Comparison of ENCODE assay signal across 8 mouse cellular contexts in the genomic region with DNA sequence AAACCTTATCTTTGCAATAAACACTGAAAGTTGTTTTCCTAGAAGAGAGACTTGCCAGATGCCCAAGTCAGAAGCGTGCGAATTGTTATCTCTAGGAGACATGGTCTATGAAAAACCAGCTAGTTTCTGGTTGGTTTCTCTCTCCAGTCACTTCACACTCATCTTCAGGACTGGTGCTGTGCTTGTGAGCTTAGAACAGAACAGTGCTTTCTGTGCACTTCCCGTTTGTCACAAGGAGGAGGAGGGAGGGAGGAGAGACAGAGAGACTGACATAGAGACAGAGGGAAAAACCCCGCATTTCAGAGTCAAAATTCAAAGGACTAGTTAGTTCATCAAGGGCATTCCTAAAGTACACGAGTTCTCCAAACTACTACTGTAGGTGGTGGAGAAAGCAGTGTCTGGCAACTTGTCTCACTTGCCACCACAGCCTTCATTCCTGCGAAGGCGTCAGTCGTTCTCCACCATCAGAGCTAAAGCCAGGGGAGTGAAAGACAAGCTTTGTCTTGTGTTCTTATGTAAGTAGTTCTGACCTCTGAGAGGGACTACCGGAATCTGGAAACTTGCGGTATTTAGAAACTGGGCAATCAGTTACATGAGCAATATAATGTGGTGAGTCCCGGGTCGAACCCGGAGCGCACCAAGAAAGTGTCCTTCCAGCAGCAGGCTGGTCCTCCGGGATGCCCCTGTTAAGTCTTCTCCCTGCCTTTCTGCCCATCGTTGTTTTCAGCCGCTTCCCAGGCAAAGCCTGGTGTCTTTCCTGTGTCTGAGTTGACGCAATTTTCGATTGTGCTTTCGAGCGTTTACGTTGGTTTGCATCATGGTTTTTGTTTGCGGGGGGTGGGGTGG.
A peak's percentile ranks its signal among the peaks of the same experiment; 100 is the strongest.
DNase-seq lines count a peak whose midpoint lies in the region; ATAC-seq and TF ChIP-seq lines count a peak whose summit lies in the region.

No protein-coding gene starts in this region.

- H3K4me3 ChIP-seq in forebrain, embryonic 15.5 days = peak overlapping the region; percentile 87
- peak overlapping the region; percentile 69 for H3K4me3 ChIP-seq in hindbrain, embryonic 16.5 days (ENCODE audit: low read length)
- H3K4me3 ChIP-seq in liver, embryonic 14.5 days (ENCODE audit: insufficient read depth in 1 of 2, low read depth in 2 of 2, low read length in 2 of 2) = peak overlapping the region; percentile 86 to 90

- peak overlapping the region; percentile 72 for H3K9ac ChIP-seq in forebrain, embryonic 15.5 days (replicated peaks)
- H3K9ac ChIP-seq in hindbrain, embryonic 16.5 days (ENCODE audit: low read depth, low read length) = peak overlapping the region; percentile 81
- H3K9ac ChIP-seq in liver, embryonic 14.5 days (replicated peaks) = peak overlapping the region; percentile 96

- intact Hi-C loops in left cerebral cortex, postnatal 36 days (cut with DNase I) = no loop called here
- intact Hi-C loops in left cerebral cortex, postnatal 10 days (cut with DNase I) = loop anchor here (5.0 kb wide), 2 partner anchors 39 to 64 kb away; no protein-coding TSS in a partner anchor

- DNase-seq in left cerebral cortex, postnatal 36 days (ENCODE audit: low spot score in 2 of 2) = peak; percentile 16 to 30
- DNase-seq in left cerebral cortex, postnatal 10 days (ENCODE audit: extremely low spot score in 1 of 2, low spot score in 2 of 2) = no peak
- peak; percentile 39 for DNase-seq in cerebellum, adult 11-12 months
- no peak for DNase-seq in liver, embryonic 14.5 days (ENCODE audit: low read depth in 3 of 3, low spot score in 3 of 3)
- DNase-seq in naive thymus-derived CD4-positive, alpha-beta T cell, adult 2 months (ENCODE audit: low read depth) = peak; percentile 83
- DNase-seq in thymus, postnatal 25 days = peak; percentile 64

- 0 out of 2 replicates have a peak, but pooled peaks have one; percentile 3 for ATAC-seq in forebrain, embryonic 15.5 days (replicated peaks)
- ATAC-seq in hindbrain, embryonic 16.5 days = 0 out of 2 replicates have a peak, but pooled peaks have one; percentile 3
- peak; percentile 44 for ATAC-seq in liver, embryonic 14.5 days (ENCODE audit: insufficient read depth)

- peaks cover 11% of the 10 kb centered on the region for H3K4me1 ChIP-seq in forebrain, embryonic 15.5 days
- peaks cover 7% of the 10 kb centered on the region for H3K4me1 ChIP-seq in hindbrain, embryonic 16.5 days (ENCODE audit: control insufficient read depth, insufficient read depth, low read depth, low read length)
- peaks cover 39 to 45% of the 10 kb centered on the region in 2 experiments for H3K4me1 ChIP-seq in liver, embryonic 14.5 days (replicated peaks; ENCODE audit: control insufficient read depth in 2 of 2, insufficient read depth in 2 of 2, low read length in 1 of 2)

- peak; percentile 61 for TF ChIP-seq EP300 in liver, embryonic 14.5 days (IDR thresholded peaks at IDR 0.05; ENCODE audit: low read depth)

- TF ChIP-seq CTCF in liver, embryonic 14.5 days (IDR thresholded peaks at IDR 0.05; ENCODE audit: low read depth) = no peak

- no peaks in the 10 kb centered on the region for H3K9me3 ChIP-seq in forebrain, embryonic 15.5 days
- H3K9me3 ChIP-seq in hindbrain, embryonic 16.5 days (ENCODE audit: control insufficient read depth, low read length) = no peaks in the 10 kb centered on the region
- H3K9me3 ChIP-seq in liver, embryonic 14.5 days (ENCODE audit: control insufficient read depth, low read length) = no peaks in the 10 kb centered on the region

- H3K4me2 ChIP-seq in forebrain, embryonic 15.5 days (replicated peaks) = peak overlapping the region; percentile 86
- peak overlapping the region; percentile 82 for H3K4me2 ChIP-seq in hindbrain, embryonic 16.5 days (ENCODE audit: low read length)
- H3K4me2 ChIP-seq in liver, embryonic 14.5 days (ENCODE audit: low read depth) = peak overlapping the region; percentile 100

- 0 out of 2 replicates have a peak overlapping the region, but pooled peaks have one; percentile 24 for H3K27ac ChIP-seq in forebrain, embryonic 15.5 days (replicated peaks)
- peak overlapping the region; percentile 89 for H3K27ac ChIP-seq in hindbrain, embryonic 16.5 days (ENCODE audit: low read depth, low read length)
- peak overlapping the region; percentile 95 for H3K27ac ChIP-seq in liver, embryonic 14.5 days

- H3K27me3 ChIP-seq in forebrain, embryonic 15.5 days = no peaks in the 10 kb centered on the region
- peaks cover 9% of the 10 kb centered on the region; the same call in 1 of the 2 replicates for H3K27me3 ChIP-seq in hindbrain, embryonic 16.5 days (replicated peaks; ENCODE audit: control insufficient read depth, insufficient read depth, low read length)
- H3K27me3 ChIP-seq in liver, embryonic 14.5 days (ENCODE audit: control insufficient read depth, insufficient read depth, low read length) = no peaks in the 10 kb centered on the region

- H3K36me3 ChIP-seq in forebrain, embryonic 15.5 days = no peaks in the 10 kb centered on the region
- H3K36me3 ChIP-seq in hindbrain, embryonic 16.5 days (ENCODE audit: control insufficient read depth, insufficient read depth, low read length) = no peaks in the 10 kb centered on the region
- peaks cover 4% of the 10 kb centered on the region; the same call in 1 of the 2 replicates for H3K36me3 ChIP-seq in liver, embryonic 14.5 days (replicated peaks; ENCODE audit: control insufficient read depth, insufficient read depth, low read depth)

- 6% methylated on average over 23 of the region's 23 CpGs for WGBS in forebrain, embryonic 15.5 days
- WGBS in hindbrain, embryonic 16.5 days = 3% methylated on average over 23 of the region's 23 CpGs
- under 1% methylated on average over 23 of the region's 23 CpGs for WGBS in liver, embryonic 14.5 days (ENCODE audit: insufficient replicate concordance)

Comparison
In these comparisons a context has a peak if more than half of its experiments do, and no peak if none do; other contexts are left out.
1. DNase-seq: peak in left cerebral cortex, postnatal 36 days (2 of 2), cerebellum, adult 11-12 months (single experiment), naive thymus-derived CD4-positive, alpha-beta T cell, adult 2 months (single experiment) and thymus, postnatal 25 days (single experiment); none in left cerebral cortex, postnatal 10 days (0 of 2) and liver, embryonic 14.5 days (0 of 3).
2. H3K27ac ChIP-seq: peak in every context shown above with its lines; median percentile 95 in liver, embryonic 14.5 days; 89 in hindbrain, embryonic 16.5 days; 24 in forebrain, embryonic 15.5 days.
3. Peak in every context shown above with its lines, with median percentiles within 50 percentile points of each other: ATAC-seq, H3K4me2 ChIP-seq, H3K4me3 ChIP-seq and H3K9ac ChIP-seq.